Mouse (Mus musculus): ENCODE results near the gene Ropn1. TPM values are rescaled to one million over a fixed set of nuclear protein-coding genes. Genes with fewer than 3 reads are reported as not detected.
A peak's percentile ranks its signal among the peaks of the same experiment; 100 is the strongest.
"Not testable (repeated sequence)": the region's sequence is repeated elsewhere in the genome, so short reads cannot be mapped to it uniquely, and the experiment has no call there.

Ropn1 gene
- total RNA-seq, 2 experiments from 2014 or later: not detected

- TF ChIP-seq CTCF (conservative IDR thresholded peaks at IDR 0.05): no peak
- DNase-seq (ENCODE audit: low spot score in 2 of 2): no peak
- H3K4me3 ChIP-seq: peak overlapping the region; percentile 44; the same call in 1 of the 2 replicates
- peak overlapping the region; percentile 46; the same call in 1 of the 2 replicates for H3K27ac ChIP-seq
Observed at GRCm38 (mm10) chr16:34658388-34658787, 8.7 kb downstream of the Ropn1 start.

GRCm38 (mm10) chr16:34664553-34664952, 14.8 kb downstream of the Ropn1 start:
- no peak overlapping the region for H3K27ac ChIP-seq
- no peak overlapping the region for H3K4me3 ChIP-seq
- no peak for DNase-seq (ENCODE audit: low spot score in 2 of 2)
- TF ChIP-seq CTCF (conservative IDR thresholded peaks at IDR 0.05): no peak

GRCm38 (mm10) chr16:34667031-34667726, 17.5 kb downstream of the Ropn1 start:
- peak; percentile 79 to 80 for DNase-seq (ENCODE audit: low spot score in 2 of 2)
- Histone ChIP-seq H3K4me3 (peak overlapping the region; percentile 49), H3K27ac (no peak overlapping the region)
- peak; percentile 97 for TF ChIP-seq CTCF (conservative IDR thresholded peaks at IDR 0.05)

GRCm38 (mm10) chr16:34668341-34668740, 18.6 kb downstream of the Ropn1 start:
- Histone ChIP-seq H3K27ac (no peak overlapping the region), H3K4me3 (no peak overlapping the region)
- no peak for TF ChIP-seq CTCF (conservative IDR thresholded peaks at IDR 0.05)
- no peak for DNase-seq (ENCODE audit: low spot score in 2 of 2)

GRCm38 (mm10) chr16:34671966-34672365, 22.2 kb downstream of the Ropn1 start:
- no peak for DNase-seq (ENCODE audit: low spot score in 2 of 2)
- H3K4me3 ChIP-seq: no peak overlapping the region
- H3K27ac ChIP-seq: no peak overlapping the region
- no peak for TF ChIP-seq CTCF (conservative IDR thresholded peaks at IDR 0.05)

- H3K27ac ChIP-seq: no peak overlapping the region
- no peak overlapping the region for H3K4me3 ChIP-seq
- no peak for TF ChIP-seq CTCF (conservative IDR thresholded peaks at IDR 0.05)
- DNase-seq (ENCODE audit: low spot score in 2 of 2): no peak
Observed at GRCm38 (mm10) chr16:34672822-34673221, 23.1 kb downstream of the Ropn1 start.

- DNase-seq (ENCODE audit: low spot score in 2 of 2): no peak
- TF ChIP-seq CTCF (conservative IDR thresholded peaks at IDR 0.05): no peak
- no peak overlapping the region for H3K27ac ChIP-seq
- no peak overlapping the region for H3K4me3 ChIP-seq
Observed at GRCm38 (mm10) chr16:34674365-34674764, 24.6 kb downstream of the Ropn1 start.

GRCm38 (mm10) chr16:34681823-34682222, 32.1 kb downstream of the Ropn1 start:
- DNase-seq (ENCODE audit: low spot score in 2 of 2): no peak
- H3K4me3 ChIP-seq: no peak overlapping the region
- no peak overlapping the region for H3K27ac ChIP-seq
- no peak for TF ChIP-seq CTCF (conservative IDR thresholded peaks at IDR 0.05)

GRCm38 (mm10) chr16:34689879-34690278, 40.2 kb downstream of the Ropn1 start:
- no peak for DNase-seq (ENCODE audit: low spot score in 2 of 2)
- peak overlapping the region; percentile 67 for H3K4me3 ChIP-seq
- H3K27ac ChIP-seq: peak overlapping the region; percentile 78; the same call in 1 of the 2 replicates

GRCm38 (mm10) chr16:34690334-34691144, 40.8 kb downstream of the Ropn1 start, which contains the start of gene Ccdc14:
TSS of gene Ccdc14 (plus strand) at chr16:34690616.
- Histone ChIP-seq H3K4me3 (peak within 1 kb of the TSS; percentile 67), H3K27ac (peak within 1 kb of the TSS; percentile 78)
- no peak for TF ChIP-seq CTCF (conservative IDR thresholded peaks at IDR 0.05)
- peak; percentile 71 to 72 for DNase-seq (ENCODE audit: low spot score in 2 of 2)

More at GRCm38 (mm10) chr16:34689879-34690278, 40.2 kb downstream of the Ropn1 start:
- TF ChIP-seq CTCF (conservative IDR thresholded peaks at IDR 0.05): no peak

GRCm38 (mm10) chr16:34691156-34691555, 41.4 kb downstream of the Ropn1 start:
- DNase-seq (ENCODE audit: low spot score in 2 of 2): no peak
- TF ChIP-seq CTCF (conservative IDR thresholded peaks at IDR 0.05): no peak
- peak overlapping the region; percentile 67 for H3K4me3 ChIP-seq
- peak overlapping the region; percentile 78; the same call in 1 of the 2 replicates for H3K27ac ChIP-seq

GRCm38 (mm10) chr16:34694477-34694876, 44.8 kb downstream of the Ropn1 start:
- no peak for TF ChIP-seq CTCF (conservative IDR thresholded peaks at IDR 0.05)
- DNase-seq (ENCODE audit: low spot score in 2 of 2): no peak
- Histone ChIP-seq H3K27ac (no peak overlapping the region), H3K4me3 (no peak overlapping the region)

GRCm38 (mm10) chr16:34698721-34699120, 49.0 kb downstream of the Ropn1 start:
- H3K27ac ChIP-seq; DNase-seq (ENCODE audit: low spot score in 2 of 2); H3K4me3 ChIP-seq: not testable (repeated sequence)

Data from layer of hippocampus, adult 2 months (tissue).